Mouse (Mus musculus): ENCODE data around the gene Cks2.

DNA sequence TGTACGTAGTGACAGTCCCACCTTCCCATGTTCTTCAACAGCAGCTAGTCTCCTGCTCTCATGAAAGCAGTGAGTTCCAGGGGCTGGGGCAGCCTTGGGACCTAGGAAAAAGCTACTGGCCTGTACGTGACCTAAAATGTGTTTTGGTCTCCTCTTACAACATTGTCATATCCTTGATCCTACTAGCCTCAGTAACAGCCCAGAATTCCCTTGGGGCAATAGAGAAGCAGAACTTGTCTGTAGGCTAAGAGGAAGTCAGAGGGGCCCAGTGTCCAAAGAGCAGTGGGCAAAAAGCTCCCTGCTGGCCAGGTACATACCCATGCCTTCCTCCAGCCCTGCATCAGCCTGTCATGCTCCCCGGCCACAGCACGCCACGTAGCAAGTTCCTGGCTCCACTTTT is 41.9 kb downstream of the Cks2 start:
- TF ChIP-seq CTCF (IDR thresholded peaks at IDR 0.05; ENCODE audit: control insufficient read depth, insufficient read depth, low read length) (no peak), POLR2A (IDR thresholded peaks at IDR 0.05; ENCODE audit: borderline replicate concordance, control insufficient read depth, low read depth, low read length) (no peak)

Measured in bone marrow, adult 2 months (tissue).